Mouse (Mus musculus) testis, postnatal 14 days (tissue): Measurements from ENCODE around the gene Plin4.

ENCODE experiments used
- DNase-seq: peaks from one replicate; pipeline ENCODE4 v3.0.0; 2021; ENCODE audit warnings: low spot score

The Plin4 gene

DNA sequence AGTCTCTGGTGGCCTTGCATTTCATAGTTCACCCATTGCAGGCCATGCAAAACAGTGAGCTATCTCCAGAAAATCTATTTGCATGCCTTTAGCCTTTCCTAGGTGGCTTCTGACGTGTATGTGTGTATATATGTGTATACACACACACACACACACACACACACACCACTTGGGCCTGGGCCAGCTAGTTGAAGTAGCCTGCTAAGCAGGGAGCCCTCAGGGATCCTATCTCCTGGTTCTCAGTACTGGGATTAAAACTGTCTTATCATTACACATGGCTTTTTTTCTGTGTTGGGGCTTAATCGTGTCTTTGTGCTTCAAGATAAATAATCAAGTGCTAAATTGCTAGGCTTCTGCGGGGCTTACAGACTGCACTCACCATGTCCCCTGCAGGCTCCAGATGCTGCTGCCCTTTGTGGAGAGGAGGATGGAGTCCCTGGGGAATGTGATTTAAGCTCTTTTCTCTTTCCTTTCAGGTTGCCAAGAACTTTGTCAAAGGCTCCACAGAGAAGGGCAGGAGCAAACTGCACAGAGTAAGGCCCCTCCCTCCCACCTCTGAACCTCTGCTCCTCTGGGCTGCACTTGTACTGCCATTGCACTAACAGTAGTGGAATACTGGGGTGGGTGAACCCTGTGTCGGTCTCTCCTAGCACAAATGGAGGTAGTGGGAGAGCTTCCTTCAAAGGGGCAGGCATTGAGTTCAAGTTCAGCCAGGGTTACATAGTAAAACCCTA lies 53.5 kb downstream of the Plin4 start:
- no peak for DNase-seq

- DNase-seq, result no peak
These were observed 54.7 kb downstream of the Plin4 start for GRCm38 (mm10) chr17:56054938-56055337.

DNA sequence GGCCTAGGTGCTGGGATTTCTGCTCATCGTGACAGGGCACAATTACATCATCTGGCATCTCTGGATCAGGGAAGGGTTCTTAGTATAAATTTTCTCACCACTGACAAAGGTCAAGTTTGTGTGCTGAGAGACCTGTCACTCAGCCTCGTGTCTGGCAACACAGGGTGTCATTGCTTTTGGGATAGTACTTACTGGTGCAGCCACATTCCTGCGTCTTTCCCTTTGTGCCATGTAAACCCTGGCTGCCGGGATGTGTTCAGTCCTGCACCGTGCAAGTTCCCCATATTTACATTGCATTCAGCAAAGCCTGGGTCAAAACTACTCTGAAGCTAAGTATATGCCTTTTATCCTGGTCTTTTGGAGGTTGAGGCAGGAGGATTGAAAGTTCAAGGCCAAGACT lies 58.2 kb downstream of the Plin4 start:
- no peak for DNase-seq
